Mouse (Mus musculus) heart, postnatal 4 days (tissue): Measurements from ENCODE around the gene Gnat2. TPM values are rescaled to one million over a fixed set of nuclear protein-coding genes. Genes with fewer than 3 reads are reported as not detected.

Experiments
- DNase-seq: peaks from one replicate; pipeline ENCODE4 v3.0.0; 2021
- total RNA-seq, 2 experiments: library from RNA; stranded (reverse); gene quantifications; 2 replicates each; pipeline ENCODE4 v1.2.3; 2021

Gnat2 gene
- total RNA-seq, 2 experiments from 2014 or later, result 0.31 to 0.34 TPM

DNA sequence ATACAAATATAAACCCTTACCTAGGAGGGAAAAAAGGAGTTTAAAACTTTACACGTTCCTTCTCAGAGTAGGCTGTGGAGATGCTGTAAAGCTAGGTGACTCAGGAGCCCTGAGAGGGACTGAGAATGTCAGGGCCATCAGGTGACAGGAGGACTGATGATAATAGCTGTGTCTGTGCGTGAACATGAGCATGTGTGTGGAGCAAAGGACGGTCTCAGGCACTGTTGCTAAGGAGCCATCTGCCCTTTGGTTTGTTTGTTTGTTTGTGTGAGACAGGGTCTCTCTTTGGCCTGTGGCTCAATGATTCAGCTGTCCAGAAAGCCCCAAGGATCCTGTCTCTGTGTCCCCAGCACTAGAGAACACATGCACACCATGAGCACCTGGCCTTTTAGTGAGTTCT lies 28.5 kb downstream of the Gnat2 start:
- DNase-seq, result no peak

DNA sequence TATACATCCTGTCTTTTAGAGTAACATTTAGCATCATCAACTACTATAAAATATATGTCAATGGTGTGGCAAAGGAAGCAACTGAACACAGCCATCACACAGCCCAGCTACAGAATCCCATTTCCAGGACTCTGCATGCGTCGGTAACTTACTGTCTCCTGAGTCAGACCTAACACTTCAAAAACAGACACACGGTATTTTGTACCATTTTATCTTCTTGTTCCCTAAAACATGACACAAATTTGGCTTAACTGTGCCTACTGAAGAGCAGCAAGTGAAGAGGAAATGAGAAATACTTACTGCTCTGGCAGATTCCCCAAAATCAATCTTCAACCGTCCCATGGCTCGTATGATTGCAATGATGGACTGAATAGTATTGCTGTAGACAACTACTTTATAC lies 30.7 kb downstream of the Gnat2 start:
- DNase-seq, result no peak

DNA sequence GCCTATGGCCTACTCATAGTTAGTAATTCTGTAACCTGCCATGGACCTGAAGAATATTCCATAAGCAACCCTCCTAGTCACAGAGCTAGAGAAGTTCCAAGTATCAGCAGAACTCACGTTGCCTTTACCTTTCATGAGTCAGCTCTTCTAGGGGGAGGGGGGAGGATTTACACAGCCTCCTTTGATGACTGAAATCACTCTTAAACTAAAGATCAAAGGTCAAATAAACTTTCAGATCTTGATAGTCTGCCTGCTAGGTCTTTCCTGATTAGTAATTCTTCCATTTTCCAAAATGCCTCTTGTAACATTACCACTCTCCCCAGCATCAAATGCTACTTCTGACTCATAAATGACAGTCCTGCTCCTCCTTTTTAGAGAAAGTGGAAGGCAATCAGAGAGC lies 31.5 kb downstream of the Gnat2 start:
- DNase-seq, result no peak

DNA sequence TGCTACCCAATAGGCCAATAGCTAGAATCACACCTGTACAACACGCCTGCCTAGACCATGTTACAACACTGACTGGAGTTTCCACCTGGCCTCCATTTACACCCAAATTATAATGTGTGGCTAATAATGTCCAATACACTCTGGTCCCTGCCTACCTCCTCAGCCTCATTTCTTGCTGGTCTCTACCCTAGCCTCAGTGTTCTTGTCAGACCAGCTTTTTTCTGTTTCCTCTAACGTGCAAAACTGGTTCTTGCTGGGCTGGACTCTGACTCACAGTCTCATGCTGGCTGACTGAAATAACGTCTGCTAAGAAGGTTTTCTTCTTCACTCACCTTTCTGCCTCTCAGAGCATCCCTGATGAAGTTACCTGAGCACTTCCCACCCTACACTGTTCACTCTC lies 33.7 kb downstream of the Gnat2 start:
- DNase-seq, result no peak

DNA sequence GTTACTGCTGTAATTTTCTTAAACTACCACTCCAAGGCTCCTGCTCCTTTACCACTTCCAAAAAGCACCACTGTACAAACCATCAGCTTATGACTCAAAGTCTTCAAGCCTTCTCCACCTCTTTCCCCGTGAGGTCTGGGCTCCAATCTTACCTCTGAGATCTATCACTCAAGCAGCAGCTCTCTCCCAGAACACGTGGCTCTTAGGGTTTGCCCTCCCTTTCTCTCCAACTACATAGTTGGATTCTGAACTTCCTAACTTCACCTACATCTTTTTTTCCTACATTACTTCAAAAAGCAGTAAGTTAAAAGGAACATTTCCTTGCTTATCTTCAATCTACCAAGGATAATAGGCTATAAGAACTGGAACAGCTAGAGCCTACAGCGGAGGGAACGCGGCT lies 35.9 kb downstream of the Gnat2 start:
- no peak for DNase-seq

DNA sequence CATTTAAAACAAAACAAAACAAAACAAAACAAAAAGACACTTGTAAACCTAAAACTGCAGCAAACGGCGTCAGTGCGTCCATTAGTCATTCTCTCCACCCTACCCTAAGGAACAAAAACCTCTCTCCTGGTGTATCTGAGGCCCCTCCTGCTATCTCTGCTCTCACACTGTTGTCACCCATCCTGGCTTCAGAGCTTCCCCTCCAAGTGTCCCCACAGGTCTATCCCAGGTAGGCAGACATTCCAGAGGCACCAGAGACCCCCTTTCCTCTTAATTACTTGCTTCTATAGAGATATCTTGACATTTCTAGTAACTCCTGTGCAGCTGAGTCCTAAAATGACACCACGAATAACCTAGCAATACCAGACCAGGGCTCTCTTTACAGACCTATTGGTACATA lies 36.8 kb downstream of the Gnat2 start:
- DNase-seq, result no peak

DNA sequence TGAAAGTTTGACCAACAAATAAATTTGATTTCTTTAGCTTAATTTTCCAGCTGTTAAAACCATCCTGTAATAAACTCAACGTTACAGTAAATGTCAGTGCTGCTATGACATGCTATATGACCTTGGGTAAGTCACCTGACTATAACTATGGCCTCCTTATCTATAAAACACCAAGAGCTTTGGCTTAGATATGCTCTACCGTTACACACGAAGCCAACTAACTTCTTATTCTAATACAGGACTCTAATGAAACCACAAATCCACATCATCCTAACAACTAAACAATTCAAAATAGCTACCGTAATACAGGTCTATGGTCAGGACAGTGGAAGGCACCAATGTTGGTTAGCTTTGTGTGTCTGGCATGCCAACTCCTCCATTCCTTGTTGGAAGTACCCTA lies 37.2 kb downstream of the Gnat2 start:
- DNase-seq, result no peak

DNA sequence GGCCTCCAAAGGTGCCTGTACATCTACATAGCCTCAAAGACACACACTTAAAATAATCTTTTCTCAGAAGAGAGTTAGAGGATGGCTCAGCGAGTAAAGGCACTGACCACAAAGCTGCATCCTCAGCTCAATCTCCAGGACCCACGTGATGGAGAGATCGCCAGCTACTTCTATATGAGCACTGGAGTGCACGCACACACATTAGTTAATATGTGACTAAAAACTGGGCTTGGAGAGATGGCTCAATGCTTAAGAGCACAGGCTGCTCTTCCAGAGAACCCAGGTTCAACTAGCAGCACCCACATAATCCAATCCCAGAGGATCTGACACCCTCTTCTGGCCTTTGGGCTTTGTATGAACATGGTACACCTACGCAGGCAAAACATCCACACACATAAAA lies 38.6 kb downstream of the Gnat2 start:
- DNase-seq, result no peak

DNA sequence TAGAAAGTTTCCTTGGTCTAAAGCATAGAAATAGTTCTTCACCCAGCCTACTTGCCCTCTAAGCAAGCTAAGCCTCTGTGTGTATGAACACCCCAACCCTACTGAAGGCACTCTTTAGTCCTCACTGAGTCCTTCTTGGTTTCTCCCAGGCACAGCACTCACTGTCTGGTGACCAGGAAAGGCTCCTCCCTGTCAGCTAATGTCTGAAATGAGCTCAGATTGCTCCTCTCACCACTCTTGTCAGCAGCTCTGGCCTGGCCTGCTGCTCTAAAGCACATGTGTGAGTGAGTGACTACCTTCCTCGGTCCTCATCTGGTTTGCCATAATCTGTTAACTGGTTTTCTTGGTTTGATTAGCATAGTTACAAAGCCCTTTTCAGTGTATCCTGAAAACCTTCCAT lies 39.2 kb downstream of the Gnat2 start:
- DNase-seq, result no peak

DNA sequence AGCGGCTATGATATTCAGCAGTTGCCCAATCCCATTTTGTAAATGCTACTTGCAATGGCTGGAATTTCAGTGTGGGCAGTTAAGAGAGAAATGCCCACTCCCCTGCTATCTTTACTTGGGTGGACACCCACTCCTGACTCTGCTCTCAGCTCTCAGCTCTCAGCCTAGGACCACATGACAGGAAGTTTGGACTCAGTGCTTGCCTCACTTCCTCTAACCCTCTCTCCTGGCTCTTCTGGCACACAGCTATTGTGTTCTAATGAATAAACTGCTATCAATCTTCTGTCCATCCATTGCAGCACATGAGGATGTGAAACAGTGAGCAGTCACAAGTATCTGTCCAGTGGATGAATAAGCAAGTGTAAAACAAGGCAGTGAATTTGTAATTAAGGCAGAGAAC lies 39.9 kb downstream of the Gnat2 start:
- DNase-seq, result no peak

DNA sequence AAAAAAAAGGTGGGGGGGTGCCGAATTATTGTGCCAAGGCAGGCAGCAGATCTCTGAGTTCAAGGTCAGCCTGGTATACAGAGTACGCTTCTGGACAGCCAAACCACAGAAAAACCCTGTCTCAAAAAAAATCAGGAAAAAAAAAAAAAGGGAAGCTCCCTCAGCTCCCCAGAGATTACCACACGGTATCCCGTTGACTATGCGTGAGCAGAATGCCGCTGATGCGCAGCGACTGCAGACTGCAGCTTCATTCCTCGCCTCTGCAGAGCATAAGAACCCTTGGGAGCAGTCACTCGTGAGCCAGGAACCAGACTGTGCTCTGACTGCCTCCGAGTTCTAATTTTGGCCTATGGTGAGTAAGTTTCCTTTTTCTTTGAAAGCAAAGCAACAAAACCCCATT lies 42.1 kb downstream of the Gnat2 start:
- no peak for DNase-seq

DNA sequence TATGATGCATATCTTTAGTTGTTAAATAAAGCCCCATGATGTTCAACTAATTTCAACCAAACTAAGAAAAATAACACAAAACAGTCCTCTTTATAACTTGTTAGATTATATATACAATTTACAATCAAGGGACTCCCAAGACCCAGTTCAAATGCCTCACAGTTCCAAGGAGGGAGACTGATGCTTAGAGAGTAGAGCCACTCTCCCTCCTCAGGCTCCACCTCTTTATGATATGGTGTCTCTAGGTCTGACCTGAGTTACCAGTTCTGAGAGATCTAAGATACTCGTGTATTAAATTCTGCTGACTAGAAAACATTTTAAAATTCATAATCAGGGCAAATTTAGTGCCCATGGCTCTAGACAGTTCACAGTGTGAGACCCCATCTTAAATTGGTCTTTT lies 46.5 kb downstream of the Gnat2 start:
- DNase-seq, result no peak

DNA sequence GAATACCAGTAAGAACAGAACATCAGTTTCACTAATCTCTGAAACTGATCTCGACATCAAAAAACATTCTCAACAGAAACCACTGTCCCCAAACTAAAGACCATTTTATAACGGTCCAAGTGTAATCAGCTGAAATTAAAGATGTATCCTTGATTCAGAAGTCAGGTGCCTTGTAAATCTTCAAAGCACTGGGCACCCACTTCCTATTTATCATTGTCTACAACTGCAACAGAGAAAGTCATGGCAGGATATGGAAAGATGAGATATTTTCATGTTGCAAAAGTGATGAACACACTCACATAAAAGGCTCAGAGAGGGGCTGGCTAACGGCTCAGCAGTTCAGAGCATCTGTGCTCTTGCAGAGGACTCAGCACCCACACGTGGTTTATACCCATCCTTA lies 48.2 kb downstream of the Gnat2 start:
- no peak for DNase-seq

DNA sequence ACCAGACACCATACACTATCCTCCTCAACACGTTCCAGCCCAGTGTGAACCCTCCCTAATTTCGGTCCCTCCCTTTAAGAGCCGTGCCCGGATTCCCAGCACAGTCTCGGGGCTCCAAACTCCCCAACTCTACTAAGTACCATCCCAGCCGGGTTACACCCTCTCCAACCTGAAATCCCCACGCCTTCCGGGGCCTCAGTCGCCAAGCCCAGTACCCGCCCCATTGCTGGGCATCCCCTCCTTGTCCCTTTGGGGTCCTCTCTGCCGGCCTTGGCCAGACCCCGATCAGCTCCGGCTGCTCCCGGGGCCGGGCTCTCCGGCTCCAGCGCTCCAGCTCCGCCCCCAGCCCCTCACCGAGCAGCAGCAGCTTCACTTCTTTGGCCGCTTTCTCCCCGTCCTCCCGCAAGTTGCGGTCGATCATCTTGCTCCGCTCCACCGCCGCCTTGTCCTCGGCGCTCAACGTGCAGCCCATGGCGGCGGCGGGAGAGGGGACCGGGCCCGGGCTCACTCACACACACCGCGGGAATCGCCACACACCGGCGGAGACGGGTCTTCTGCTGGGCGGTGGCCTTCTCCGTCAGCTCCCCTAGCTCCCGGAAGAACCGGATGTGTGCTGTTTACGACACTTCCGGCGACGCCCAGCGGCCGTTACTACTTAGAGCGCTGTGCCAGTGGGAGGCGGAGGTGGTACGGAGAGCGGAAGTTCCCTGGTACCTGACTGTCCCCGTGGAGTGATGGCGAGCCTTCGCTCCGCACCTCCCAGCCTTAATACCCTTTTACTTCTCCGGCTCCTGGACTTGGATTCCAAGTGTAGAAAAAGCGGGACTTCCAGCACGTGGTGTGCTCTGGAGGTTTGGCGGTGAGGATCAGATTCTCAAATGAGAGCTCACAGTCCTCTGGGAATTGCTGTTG lies 53.2 kb downstream of the Gnat2 start, which contains the start of gene Gnai3:
Gene Gnai3 (minus strand): TSS at position 613 of the 912 bp plus-strand sequence.
- DNase-seq, result peak; percentile 91

DNA sequence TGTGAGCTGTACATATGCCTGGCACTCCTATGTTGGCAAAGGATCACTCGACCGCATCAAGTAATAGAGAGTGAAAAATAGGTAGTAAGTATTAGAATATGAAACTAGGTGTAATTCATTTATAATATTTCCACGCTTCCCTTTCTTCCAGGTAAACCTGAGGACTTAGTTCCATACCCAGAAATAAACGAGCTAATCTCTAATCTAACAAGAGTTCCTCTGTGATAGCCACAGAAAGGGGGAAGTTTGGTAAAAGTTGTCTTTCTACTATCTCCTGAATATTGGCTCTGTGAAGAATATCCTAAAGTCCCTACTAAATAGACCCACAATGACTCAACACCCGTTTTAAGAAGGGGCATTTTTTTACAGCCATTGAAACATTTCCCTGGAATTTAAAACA lies 54.1 kb downstream of the Gnat2 start:
- no peak for DNase-seq

DNA sequence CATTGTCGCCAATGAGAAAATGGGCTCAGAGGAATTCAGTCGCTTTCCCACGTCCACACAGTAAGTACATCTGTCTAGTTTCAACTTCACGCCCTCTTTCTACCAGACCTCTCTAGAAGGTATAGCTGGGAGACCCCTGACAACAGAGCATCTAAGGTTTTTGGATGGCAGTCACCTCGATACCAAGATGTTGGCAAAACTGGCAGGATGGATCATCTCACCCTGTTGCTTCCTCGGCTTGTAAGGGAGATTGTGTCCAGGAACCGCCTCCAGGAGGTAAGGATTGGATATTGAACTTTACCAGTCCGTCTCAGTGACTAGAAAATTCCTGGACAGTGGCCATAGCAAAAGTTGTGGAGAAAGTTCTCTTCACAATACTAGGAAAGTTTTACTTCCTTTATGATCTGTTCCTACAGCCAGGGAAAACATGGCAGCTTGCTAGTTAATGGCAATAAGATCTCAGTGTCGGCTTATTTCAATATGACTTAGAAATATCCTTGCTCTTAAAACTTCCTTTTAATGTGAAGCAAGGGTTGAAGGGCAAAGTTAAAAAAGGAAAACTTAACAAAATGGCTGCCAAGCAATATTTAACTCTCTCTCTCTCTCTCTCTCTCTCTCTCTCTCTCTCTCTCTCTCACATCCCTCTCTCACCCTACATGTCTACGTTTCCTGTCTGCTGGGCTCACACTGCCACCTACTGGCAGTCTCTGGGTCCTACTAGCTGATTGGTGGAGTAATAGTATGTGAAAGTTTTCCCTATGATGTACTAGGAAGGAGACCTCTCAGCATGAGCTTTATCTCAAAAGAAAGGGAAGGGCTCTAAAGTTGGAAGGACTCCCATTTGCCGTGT lies 55.0 kb downstream of the Gnat2 start:
- DNase-seq, result peak; percentile 95

Other genes with a start within 250 kb of the Gnat2 start
- gene Eps8l3, start 215.6 kb upstream of the Gnat2 start, total RNA-seq, result not detected
- gene Gstm5, start 197.0 kb upstream of the Gnat2 start, total RNA-seq, result 10 to 100 TPM; 48.2 to 50.6 TPM
- gene Gstm7, start 161.0 kb upstream of the Gnat2 start, total RNA-seq, result 10 to 100 TPM; 23.0 to 23.2 TPM
- gene Gstm6, start 149.0 kb upstream of the Gnat2 start, total RNA-seq, result 1 to 10 TPM; 4.1 to 4.5 TPM
- gene Gstm3, start 123.5 kb upstream of the Gnat2 start, total RNA-seq, result not detected
- gene Gstm2, start 106.3 kb upstream of the Gnat2 start, total RNA-seq, result 10 to 100 TPM; 43.2 to 43.6 TPM
- 10 to 100 TPM; 46.2 to 48.4 TPM for gene Gstm1, start 74.8 kb upstream of the Gnat2 start, total RNA-seq
- 10 to 100 TPM; 11.8 to 12.7 TPM for gene Gstm4, start 47.9 kb upstream of the Gnat2 start, total RNA-seq
- gene Ampd2, start 6.1 kb upstream of the Gnat2 start, total RNA-seq, result 10 to 100 TPM; 16.7 to 16.9 TPM
- gene Gnai3, start 53.4 kb downstream of the Gnat2 start, total RNA-seq, result 10 to 100 TPM; 41.6 to 41.8 TPM
- gene Gpr61, start 62.1 kb downstream of the Gnat2 start, total RNA-seq, result not detected
- 1 to 10 TPM; 7.1 to 8.1 TPM for gene Amigo1, start 93.5 kb downstream of the Gnat2 start, total RNA-seq
- 1 to 10 TPM; 4.9 to 5.4 TPM for gene Cyb561d1, start 108.4 kb downstream of the Gnat2 start, total RNA-seq
- gene Atxn7l2, start 118.1 kb downstream of the Gnat2 start, total RNA-seq, result 1 to 10 TPM; 6.9 to 7.7 TPM
- 1 to 10 TPM; 2.6 to 4.1 TPM for gene Sypl2, start 133.9 kb downstream of the Gnat2 start, total RNA-seq
- gene Psma5, start 164.1 kb downstream of the Gnat2 start, total RNA-seq, result 10 to 100 TPM; 77.4 to 81.8 TPM
- 10 to 100 TPM; 28.9 to 32.3 TPM for gene Sort1, start 191.3 kb downstream of the Gnat2 start, total RNA-seq